In genomic region chr19:30031468-30031931, GRCm38 (mm10) we compare ENCODE assay signal across 8 mouse cellular contexts. TPM values are rescaled to one million over a fixed set of nuclear protein-coding genes. Genes with fewer than 3 reads are reported as not detected.
DNase-seq lines count a peak whose midpoint lies in the region; TF ChIP-seq lines count a peak whose summit lies in the region.

No protein-coding gene starts in this region.

- H3K4me3 ChIP-seq in MEL (ENCODE audit: control insufficient read depth in 1 of 2, insufficient read depth in 1 of 2, low read depth in 2 of 2, low read length in 2 of 2) = peak overlapping the region; percentile 80 to 96
- H3K4me3 ChIP-seq in heart, adult 2 months = peak overlapping the region; percentile 92
- peak overlapping the region; percentile 98 for H3K4me3 ChIP-seq in limb, embryonic 10.5 days

- H3K27me3 ChIP-seq in MEL (ENCODE audit: control insufficient read depth in 1 of 2, insufficient read depth in 2 of 2, low read length in 2 of 2) = no peaks in the 10 kb centered on the region
- H3K27me3 ChIP-seq in heart, adult 2 months (ENCODE audit: control insufficient read depth, insufficient read depth, low read length) = no peaks in the 10 kb centered on the region
- no peaks in the 10 kb centered on the region for H3K27me3 ChIP-seq in limb, embryonic 10.5 days (ENCODE audit: low read depth, poor library complexity, severe bottlenecking)

- WGBS in heart, adult 2 months = 1% methylated on average over 7 of the region's 7 CpGs
- 8% methylated on average over 7 of the region's 7 CpGs for WGBS in limb, embryonic 10.5 days

- H3K36me3 ChIP-seq in MEL (ENCODE audit: control insufficient read depth in 1 of 2, insufficient read depth in 2 of 2, low read length in 2 of 2) = peaks cover 2 to 33% of the 10 kb centered on the region in 2 experiments; a peak in 2 of 4 replicates
- peaks cover 17% of the 10 kb centered on the region for H3K36me3 ChIP-seq in heart, adult 2 months (ENCODE audit: control insufficient read depth, insufficient read depth, low read length)
- peaks cover 10% of the 10 kb centered on the region for H3K36me3 ChIP-seq in limb, embryonic 10.5 days

- peaks cover 14 to 21% of the 10 kb centered on the region in 2 experiments for H3K4me1 ChIP-seq in MEL (ENCODE audit: control insufficient read depth in 1 of 2, insufficient read depth in 2 of 2, low read length in 2 of 2)
- peaks cover 4% of the 10 kb centered on the region for H3K4me1 ChIP-seq in heart, adult 2 months (ENCODE audit: control insufficient read depth, insufficient read depth, low read length)
- H3K4me1 ChIP-seq in limb, embryonic 10.5 days = peaks cover 22% of the 10 kb centered on the region

- H3K9ac ChIP-seq in MEL (ENCODE audit: control insufficient read depth, low read depth, low read length, poor library complexity, severe bottlenecking) = peak overlapping the region; percentile 93
- peak overlapping the region; percentile 99 for H3K9ac ChIP-seq in heart, adult 2 months (ENCODE audit: low read depth, low read length)

- TF ChIP-seq POLR2A in MEL (IDR thresholded peaks at IDR 0.05; ENCODE audit: control insufficient read depth in 1 of 2, insufficient read depth in 1 of 2, low read depth in 1 of 2, low read length in 2 of 2, poor library complexity in 1 of 2) = no peak; a peak in 1 of 4 replicates
- no peak for TF ChIP-seq POLR2A in heart, adult 2 months (IDR thresholded peaks at IDR 0.05; ENCODE audit: insufficient read depth, low read depth, low read length)

- H3K79me2 ChIP-seq in MEL (ENCODE audit: control insufficient read depth, insufficient read depth, low read length, poor library complexity) = peaks cover 49% of the 10 kb centered on the region
- peaks cover 11% of the 10 kb centered on the region for H3K79me2 ChIP-seq in heart, adult 2 months (replicated peaks; ENCODE audit: control insufficient read depth, insufficient read depth, low read length)

- TF ChIP-seq EP300 in MEL (IDR thresholded peaks at IDR 0.05; ENCODE audit: low read depth in 1 of 2, low read length in 2 of 2) = peak in 1 of 2 experiments; percentile 3; a peak in 1 of 4 replicates
- no peak for TF ChIP-seq EP300 in heart, adult 2 months (IDR thresholded peaks at IDR 0.05; ENCODE audit: insufficient read depth, low read depth, low read length)

- intact Hi-C loops in heart, adult 2 months (cut with DNase I) = loop anchor here (2.0 to 10.0 kb wide), 2 partner anchors 229 to 777 kb away; partner anchors contain the start of gene Jak2

- H3K9me3 ChIP-seq in MEL (replicated peaks; ENCODE audit: insufficient read depth, low read length) = no peaks in the 10 kb centered on the region
- H3K9me3 ChIP-seq in limb, embryonic 10.5 days (replicated peaks) = no peaks in the 10 kb centered on the region

- peak overlapping the region; percentile 48 for H3K27ac ChIP-seq in MEL (ENCODE audit: control insufficient read depth, low read depth, low read length)
- H3K27ac ChIP-seq in heart, adult 2 months = peak overlapping the region; percentile 90
- peak overlapping the region; percentile 99 for H3K27ac ChIP-seq in limb, embryonic 10.5 days

- DNase-seq in adrenal gland, adult 2 months = peak; percentile 14
- no peak for DNase-seq in adrenal gland, postnatal 36 days
- peak; percentile 80 for DNase-seq in MEL (ENCODE audit: low read depth, low spot score)
- no peak for DNase-seq in heart, adult 2 months
- DNase-seq in limb, embryonic 10.5 days (ENCODE audit: low spot score) = no peak
- peak; percentile 47 for DNase-seq in naive thymus-derived CD4-positive, alpha-beta T cell, adult 2 months (ENCODE audit: low read depth)
- no peak for DNase-seq in MN1 (ENCODE audit: low spot score)
- DNase-seq in yolk sac, embryonic 10.5 days (ENCODE audit: low spot score) = no peak

- no peak for TF ChIP-seq CTCF in MEL (IDR thresholded peaks at IDR 0.05 in 2 of 3, conservative IDR thresholded peaks at IDR 0.05 in 1 of 3; ENCODE audit: control insufficient read depth in 1 of 3, insufficient read depth in 1 of 3, low read depth in 2 of 3, low read length in 3 of 3, poor library complexity in 1 of 3, severe bottlenecking in 1 of 3)
- TF ChIP-seq CTCF in heart, adult 2 months (IDR thresholded peaks at IDR 0.05) = no peak

- TF ChIP-seq RAD21 in MEL (IDR thresholded peaks at IDR 0.05; ENCODE audit: low read depth, low read length) = no peak

TF ChIP-seq in MEL, 35 proteins besides CTCF, POLR2A, EP300 and RAD21 (continues in another document):
- TF ChIP-seq KAT2A (conservative IDR thresholded peaks at IDR 0.05; ENCODE audit: low read depth, low read length) (0 out of 2 replicates have a peak, but pooled peaks have one; percentile 11), GATA1 (IDR thresholded peaks at IDR 0.05; ENCODE audit: low read depth, low read length) (no peak), USF1 (IDR thresholded peaks at IDR 0.05; ENCODE audit: low read depth, low read length) (peak; percentile 16; the same call in 1 of the 2 replicates), CHD1 (IDR thresholded peaks at IDR 0.05; ENCODE audit: low read depth, low read length) (peak; percentile 95; the same call in 1 of the 2 replicates), TCF12 (IDR thresholded peaks at IDR 0.05; ENCODE audit: low read depth, low read length) (peak; percentile 3; the same call in 1 of the 2 replicates), TAL1 (IDR thresholded peaks at IDR 0.05; ENCODE audit: low read length) (no peak), ZKSCAN1 (IDR thresholded peaks at IDR 0.05; ENCODE audit: low read depth, low read length) (peak; percentile 68; the same call in 1 of the 2 replicates), ZC3H11A (IDR thresholded peaks at IDR 0.05; ENCODE audit: low read depth, low read length) (no peak), USF2 (IDR thresholded peaks at IDR 0.05; ENCODE audit: borderline replicate concordance in 1 of 2, insufficient read depth in 1 of 2, low read depth in 1 of 2, low read length in 2 of 2) (0 out of 4 replicates have a peak, but pooled peaks of 1 of the 2 experiments have one; percentile 6), ZMIZ1 (IDR thresholded peaks at IDR 0.05; ENCODE audit: low read depth, low read length) (0 out of 2 replicates have a peak, but pooled peaks have one; percentile 32), GABPA (IDR thresholded peaks at IDR 0.05; ENCODE audit: low read depth, low read length) (no peak), TBP (IDR thresholded peaks at IDR 0.05; ENCODE audit: low read depth, low read length) (peak; percentile 43; the same call in 1 of the 2 replicates), MXI1 (IDR thresholded peaks at IDR 0.05; ENCODE audit: low read depth, low read length) (peak; percentile 47; the same call in 1 of the 2 replicates), CHD2 (IDR thresholded peaks at IDR 0.05; ENCODE audit: low read length) (no peak), POLR2AphosphoS5 (IDR thresholded peaks at IDR 0.05; ENCODE audit: borderline replicate concordance, low read depth, low read length) (no peak), ZNF384 (IDR thresholded peaks at IDR 0.05; ENCODE audit: low read depth, low read length) (0 out of 2 replicates have a peak, but pooled peaks have one; percentile 19), MYB (IDR thresholded peaks at IDR 0.05; ENCODE audit: low read depth, low read length) (no peak; the same call in 1 of the 2 replicates), POLR2AphosphoS2 (IDR thresholded peaks at IDR 0.05; ENCODE audit: low read length) (peak; percentile 53; the same call in 1 of the 2 replicates), NELFE (IDR thresholded peaks at IDR 0.05; ENCODE audit: low read depth, low read length) (no peak; the same call in 1 of the 2 replicates), MYC (IDR thresholded peaks at IDR 0.05; ENCODE audit: low read depth, low read length) (peak; percentile 63; the same call in 1 of the 2 replicates), ETS1 (IDR thresholded peaks at IDR 0.05; ENCODE audit: low read depth, low read length) (0 out of 2 replicates have a peak, but pooled peaks have one; percentile 31), MAZ (IDR thresholded peaks at IDR 0.05; ENCODE audit: low read depth, low read length) (peak; percentile 58; the same call in 1 of the 2 replicates), MEF2A (IDR thresholded peaks at IDR 0.05; ENCODE audit: extremely low read depth, insufficient replicate concordance, low read depth, low read length, poor library complexity, severe bottlenecking) (no peak), BHLHE40 (IDR thresholded peaks at IDR 0.05; ENCODE audit: borderline replicate concordance, low read depth, low read length) (0 out of 2 replicates have a peak, but pooled peaks have one; percentile 36), SIN3A (IDR thresholded peaks at IDR 0.05; ENCODE audit: low read length) (peak; percentile 59), MAFK (IDR thresholded peaks at IDR 0.05; ENCODE audit: borderline replicate concordance, low read depth, low read length) (no peak; the same call in 1 of the 2 replicates), E2F4 (IDR thresholded peaks at IDR 0.05; ENCODE audit: borderline replicate concordance, low read depth, low read length) (peak; percentile 49; the same call in 1 of the 2 replicates), RCOR1 (IDR thresholded peaks at IDR 0.05; ENCODE audit: low read depth, low read length) (peak; percentile 65; the same call in 1 of the 2 replicates), JUND (IDR thresholded peaks at IDR 0.05; ENCODE audit: low read depth, low read length) (peak; percentile 60; the same call in 1 of the 2 replicates), ELF1 (IDR thresholded peaks at IDR 0.05; ENCODE audit: low read depth, low read length) (no peak)

RNA-seq across cellular contexts. Expression of gene Uhrf2, which starts 1.2 kb away (rescaled TPM):
- 10 to 100 TPM; 31.1 to 40.6 TPM for total RNA-seq in adrenal gland, adult 2 months (2021)
- 18.9 and 20.9 TPM in 2 replicates for polyA plus RNA-seq in adrenal gland, adult 2 months (2012; rRNA removed)
- 10 to 100 TPM; 36.3 to 43.5 TPM for total RNA-seq in adrenal gland, postnatal 36 days (2021)
- 18.0 and 19.8 TPM in 2 replicates for total RNA-seq in MEL (2012; rRNA removed)
- polyA plus RNA-seq in MEL (2012; ENCODE audit: insufficient read depth in 1 of 2, insufficient read length in 2 of 2, low read depth in 1 of 2, low replicate concordance in 2 of 2, missing spikeins in 1 of 2) = 10 to 100 TPM in 1 of 2 experiments, not detected in 1; 19.0 TPM
- total RNA-seq in heart, adult 2 months (2021) = 10 to 100 TPM; 17.6 to 20.3 TPM
- 15.9 and 27.1 TPM in 2 replicates for polyA plus RNA-seq in heart, adult 2 months (2012; rRNA removed)
- 74.2 and 85.1 TPM in 2 replicates for polyA plus RNA-seq in limb, embryonic 10.5 days (2016; fragmentation: Nextera tagmentation; extraction: Ambion mirVana)

RNA-seq across cellular contexts. Expression of gene Trpd52l3, which starts 27.9 kb away (rescaled TPM):
- total RNA-seq in adrenal gland, adult 2 months (2021) = not detected
- not detected in 2 replicates for polyA plus RNA-seq in adrenal gland, adult 2 months (2012; rRNA removed)
- total RNA-seq in adrenal gland, postnatal 36 days (2021) = not detected
- not detected in 2 replicates for total RNA-seq in MEL (2012; rRNA removed)
- polyA plus RNA-seq in MEL (2012; ENCODE audit: insufficient read depth in 1 of 2, insufficient read length in 2 of 2, low read depth in 1 of 2, low replicate concordance in 2 of 2, missing spikeins in 1 of 2) = not detected
- total RNA-seq in heart, adult 2 months (2021) = not detected
- polyA plus RNA-seq in heart, adult 2 months (2012; rRNA removed) = not detected in 2 replicates
- polyA plus RNA-seq in limb, embryonic 10.5 days (2016; fragmentation: Nextera tagmentation; extraction: Ambion mirVana) = not detected in 2 replicates

Comparison
In these comparisons a context has a peak if more than half of its experiments do, and no peak if none do; other contexts are left out.
1. DNase-seq: peak in adrenal gland, adult 2 months (single experiment), MEL (single experiment) and naive thymus-derived CD4-positive, alpha-beta T cell, adult 2 months (single experiment); none in adrenal gland, postnatal 36 days (0 of 2), heart, adult 2 months (0 of 2), limb, embryonic 10.5 days (single experiment), MN1 (single experiment) and yolk sac, embryonic 10.5 days (single experiment).
2. H3K27ac ChIP-seq: peak in every context shown above with its lines; median percentile 99 in limb, embryonic 10.5 days; 90 in heart, adult 2 months; 48 in MEL.
3. Peak in every context shown above with its lines, with median percentiles within 50 percentile points of each other: H3K4me3 ChIP-seq.